Mouse (Mus musculus) lung, adult 2 months (tissue): ENCODE results near the gene Ptpn4. TPM values are rescaled to one million over a fixed set of nuclear protein-coding genes. Genes with fewer than 3 reads are reported as not detected.

Experiments
- DNase-seq: peaks from one replicate; pipeline ENCODE4 v3.0.0; 2022
- H3K4me1 ChIP-seq: fragments of 200-500 bp; 2 replicates; pipeline ENCODE4 v1.6.1; 2011; ENCODE audit warnings: low read length; ENCODE audit not compliant: control insufficient read depth, insufficient read depth
- H3K4me3 ChIP-seq: fragments of 200-500 bp; replicated peaks from 2 replicates; pipeline ENCODE3; 2011; ENCODE audit warnings: low read depth, mild to moderate bottlenecking, control low read depth, low read length; ENCODE audit errors: extremely low read depth
- CTCF ChIP-seq: fragments of 200-500 bp; IDR thresholded peaks from 2 replicates; pipeline ENCODE4 v1.5.1; 2011; ENCODE audit warnings: mild to moderate bottlenecking, low read length, control low read depth; ENCODE audit not compliant: insufficient read depth
- POLR2A ChIP-seq: fragments of 200-500 bp; IDR thresholded peaks from 2 replicates; pipeline ENCODE4 v1.6.1; 2011; ENCODE audit warnings: low read depth, mild to moderate bottlenecking, control low read depth, low read length, borderline replicate concordance; ENCODE audit errors: extremely low read depth
- WGBS: fragments of 180-500 bp; shearing (Covaris S2); methylation state at CpG from one replicate; pipeline ENCODE4 v1.1.7; 2018; 5-methylcytosine and 5-hydroxymethylcytosine counted together
- polyA plus RNA-seq: library from polyadenylated mRNA; depleted of rRNA; stranded (reverse); fragments of >200 nt; gene quantifications from 2 replicates; pipeline ENCODE4 v1.2.3, GENCODE M21; 2012

Gene Ptpn4
- polyA plus RNA-seq, 1 experiment: 4.2 TPM

DNA sequence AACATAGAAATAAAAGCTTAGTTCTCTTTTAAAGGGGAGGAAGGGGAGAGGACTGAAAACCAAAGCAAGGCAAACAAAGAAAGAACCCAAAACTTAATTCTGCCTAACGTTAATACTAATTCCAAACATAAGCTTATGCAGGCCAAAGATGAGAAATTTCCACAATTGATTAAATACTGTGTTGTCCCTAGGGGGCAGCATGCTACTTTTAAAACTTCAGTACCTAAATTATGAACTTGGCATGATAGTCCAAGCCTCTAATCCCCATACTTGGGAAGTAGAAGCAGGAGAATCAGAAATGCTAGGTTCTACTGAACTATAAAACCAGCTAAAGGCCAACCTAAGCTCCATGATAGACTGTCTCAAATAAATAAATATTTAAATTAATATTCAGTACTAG lies 18.7 kb downstream of the Ptpn4 start:
- no peaks in the 10 kb centered on the region for H3K4me1 ChIP-seq
- no peak overlapping the region for H3K4me3 ChIP-seq
- 27% methylated on average over 1 of the region's 1 CpGs for WGBS
- DNase-seq: no peak
- TF ChIP-seq POLR2A (no peak), CTCF (peak; percentile 19; the same call in 1 of the 2 replicates)

DNA sequence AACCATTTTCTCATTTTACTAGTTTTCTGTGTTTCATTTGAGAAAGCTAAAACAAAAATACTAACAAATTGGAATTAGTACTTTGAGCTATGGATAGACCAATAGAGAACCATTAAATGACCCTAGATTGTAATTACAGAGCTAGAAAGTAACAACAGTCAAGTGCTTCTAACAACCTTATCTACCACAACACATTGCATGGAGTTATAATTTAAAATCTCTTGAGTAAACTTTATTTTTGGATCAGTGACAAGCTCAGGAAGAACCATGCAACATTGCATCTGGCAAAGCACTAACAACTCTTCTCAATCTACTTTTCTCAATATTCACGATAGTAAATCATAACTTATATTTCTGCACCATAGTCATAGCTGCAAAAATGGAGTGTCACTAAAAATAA lies 29.7 kb downstream of the Ptpn4 start:
- no peak for DNase-seq

DNA sequence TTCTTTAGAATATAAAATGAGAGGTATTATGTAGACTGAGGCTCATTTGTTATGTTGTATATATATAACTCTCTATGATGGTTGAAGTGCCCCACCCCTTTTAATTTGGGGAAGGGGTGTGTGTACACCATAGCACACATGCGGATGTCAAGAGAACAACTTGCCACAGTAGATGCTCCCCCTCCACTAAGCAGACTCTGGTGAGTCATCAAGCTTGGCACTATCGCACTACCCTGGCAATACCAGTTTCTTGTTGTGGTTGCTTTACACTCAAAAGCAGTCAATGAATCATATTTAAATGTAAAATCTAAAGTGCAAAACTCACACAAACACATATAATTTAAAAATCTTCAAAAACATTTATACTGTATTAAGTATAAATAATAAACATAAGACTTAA lies 31.4 kb downstream of the Ptpn4 start:
- H3K4me1 ChIP-seq: no peaks in the 10 kb centered on the region; the same call in 1 of the 2 replicates
- 76% methylated on average over 2 of the region's 2 CpGs for WGBS
- H3K4me3 ChIP-seq: no peak overlapping the region
- no peak for TF ChIP-seq CTCF
- no peak for TF ChIP-seq POLR2A
- no peak for DNase-seq

More for the DNA sequence above, 29.7 kb downstream of the Ptpn4 start:
- H3K4me3 ChIP-seq: no peak overlapping the region
- no peaks in the 10 kb centered on the region; the same call in 1 of the 2 replicates for H3K4me1 ChIP-seq
- WGBS: 56% methylated on average over 1 of the region's 1 CpGs
- TF ChIP-seq POLR2A (no peak), CTCF (no peak)

DNA sequence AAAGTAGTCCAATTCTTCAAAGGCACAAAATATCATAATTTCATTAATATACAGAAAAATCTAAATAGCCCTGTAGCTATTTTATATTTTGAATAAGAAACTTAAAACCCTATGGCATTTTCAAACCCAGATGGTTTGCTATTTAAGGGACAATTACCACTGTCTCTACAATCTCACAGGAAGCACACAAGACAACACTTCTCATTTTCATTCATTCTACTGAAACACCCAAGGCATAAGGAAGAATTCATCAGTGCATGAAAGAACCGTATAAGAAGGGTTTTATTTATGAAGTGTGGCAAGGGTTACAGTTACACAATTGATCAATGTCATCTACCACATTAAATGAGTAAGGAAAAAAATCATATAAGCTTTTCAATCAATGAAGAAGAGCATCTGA lies 32.8 kb downstream of the Ptpn4 start:
- Histone ChIP-seq H3K4me3 (no peak overlapping the region), H3K4me1 (no peaks in the 10 kb centered on the region; the same call in 1 of the 2 replicates)
- TF ChIP-seq CTCF (no peak), POLR2A (no peak)
- 26% methylated on average over 1 of the region's 1 CpGs for WGBS
- DNase-seq: no peak

DNA sequence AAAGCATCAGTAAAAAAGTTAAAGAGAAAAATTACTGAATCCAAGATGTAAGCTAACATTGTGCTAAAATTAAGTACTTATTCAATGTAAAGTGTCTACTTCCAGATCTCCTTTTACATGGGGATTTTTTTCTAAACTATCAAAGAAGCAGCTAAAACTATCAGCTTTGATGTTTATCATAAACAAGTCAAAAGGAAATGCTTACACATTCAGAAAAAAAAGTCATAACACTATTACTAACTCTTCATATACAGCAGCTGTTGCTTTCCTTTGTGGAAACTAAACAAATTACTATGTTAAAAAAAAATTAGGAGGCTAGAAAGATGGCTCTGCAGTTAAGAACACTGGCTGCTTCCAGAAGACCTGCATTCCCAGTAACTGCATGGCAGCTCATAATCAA lies 42.2 kb downstream of the Ptpn4 start:
- Histone ChIP-seq H3K4me3 (no peak overlapping the region), H3K4me1 (peaks cover 4% of the 10 kb centered on the region; the same call in 1 of the 2 replicates)
- DNase-seq: no peak
- no peak for TF ChIP-seq CTCF
- no peak for TF ChIP-seq POLR2A

DNA sequence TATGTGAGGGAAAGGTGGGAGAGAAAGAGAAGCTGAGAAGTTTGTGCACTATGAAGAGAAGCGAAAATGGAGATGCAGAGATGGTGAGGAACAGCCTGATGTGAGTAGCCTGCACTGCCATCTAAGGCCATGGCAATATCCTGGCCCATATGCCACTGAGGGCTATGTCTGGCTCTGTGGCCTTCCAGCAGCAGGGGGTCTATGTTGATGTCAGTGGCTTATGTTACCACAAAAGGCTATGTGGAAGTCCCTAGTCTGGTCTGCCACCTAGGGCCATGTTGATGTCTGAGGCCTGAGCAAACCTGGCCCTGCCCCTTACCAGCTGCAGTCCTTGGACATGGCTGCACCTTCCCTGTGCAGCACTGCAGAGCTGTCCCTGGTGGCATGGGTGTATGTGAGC lies 43.1 kb downstream of the Ptpn4 start:
- Histone ChIP-seq H3K4me3 (no peak overlapping the region), H3K4me1 (peaks cover 4% of the 10 kb centered on the region; the same call in 1 of the 2 replicates)
- 95% methylated on average over 1 of the region's 1 CpGs for WGBS
- DNase-seq: no peak
- TF ChIP-seq CTCF: no peak

DNA sequence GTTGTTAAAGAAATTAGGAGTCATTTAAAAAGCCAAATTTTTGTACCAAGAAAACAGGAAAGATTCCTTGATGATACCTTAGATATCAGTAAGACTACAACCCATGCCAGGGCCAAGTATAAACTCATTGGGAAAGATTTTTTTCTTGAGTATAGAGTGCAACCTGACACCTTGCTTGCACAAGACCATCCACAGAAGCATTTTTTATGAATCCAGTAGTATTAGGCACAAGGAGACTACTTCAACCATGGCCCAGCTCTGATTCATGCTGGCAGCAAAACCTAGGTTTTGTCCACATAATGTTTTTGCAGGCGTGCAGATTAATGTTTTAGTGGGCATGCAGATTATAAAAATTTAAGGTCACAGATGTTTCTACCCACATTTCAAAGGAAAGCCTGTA lies 46.8 kb downstream of the Ptpn4 start:
- DNase-seq: no peak
- H3K4me3 ChIP-seq: no peak overlapping the region
- WGBS: 52% methylated on average over 1 of the region's 1 CpGs
- TF ChIP-seq POLR2A: no peak
- no peak for TF ChIP-seq CTCF
- no peaks in the 10 kb centered on the region for H3K4me1 ChIP-seq

DNA sequence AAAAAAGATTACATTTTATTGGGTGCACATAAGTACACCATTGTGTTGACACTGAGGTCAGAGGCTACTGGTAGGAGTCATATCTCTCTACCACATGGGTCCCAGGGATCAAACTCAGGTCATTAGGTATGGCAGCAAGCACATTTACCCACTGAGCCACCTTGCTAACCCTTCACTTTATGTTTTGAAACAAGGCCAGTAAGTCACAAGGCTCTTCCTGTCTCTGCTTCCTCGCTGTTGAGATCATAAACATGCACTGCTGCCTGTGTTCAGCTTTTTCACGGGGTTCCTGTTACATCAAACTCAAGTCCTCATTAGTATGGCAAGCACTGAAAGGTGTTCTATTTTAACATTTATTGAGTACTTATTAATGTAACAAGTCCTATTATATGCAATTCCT lies 61.5 kb downstream of the Ptpn4 start:
- WGBS: 40% methylated on average over 2 of the region's 2 CpGs
- Histone ChIP-seq H3K4me3 (no peak overlapping the region), H3K4me1 (no peaks in the 10 kb centered on the region)
- TF ChIP-seq POLR2A (no peak), CTCF (no peak)
- DNase-seq: no peak

DNA sequence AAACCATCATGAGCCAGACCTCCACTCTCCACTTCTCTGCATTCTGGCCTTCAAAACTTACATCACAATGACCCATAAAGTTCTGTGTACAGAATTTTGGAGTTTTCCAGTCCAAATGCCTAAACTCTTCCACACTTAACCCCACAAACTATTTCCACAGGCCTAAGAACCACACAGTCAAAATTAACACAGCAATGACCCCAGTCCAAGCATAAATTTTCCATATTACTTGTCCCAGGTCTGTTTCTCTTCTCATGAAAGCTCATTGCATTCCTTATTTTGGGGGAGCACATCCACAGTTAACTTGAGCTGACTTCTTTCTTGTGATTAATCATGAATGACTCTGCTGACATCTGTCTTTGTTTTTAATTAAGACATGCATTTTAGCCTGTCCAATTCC lies 101.7 kb downstream of the Ptpn4 start:
- TF ChIP-seq POLR2A: no peak
- TF ChIP-seq CTCF: no peak
- no peak for DNase-seq
- Histone ChIP-seq H3K4me1 (no peaks in the 10 kb centered on the region), H3K4me3 (no peak overlapping the region)

DNA sequence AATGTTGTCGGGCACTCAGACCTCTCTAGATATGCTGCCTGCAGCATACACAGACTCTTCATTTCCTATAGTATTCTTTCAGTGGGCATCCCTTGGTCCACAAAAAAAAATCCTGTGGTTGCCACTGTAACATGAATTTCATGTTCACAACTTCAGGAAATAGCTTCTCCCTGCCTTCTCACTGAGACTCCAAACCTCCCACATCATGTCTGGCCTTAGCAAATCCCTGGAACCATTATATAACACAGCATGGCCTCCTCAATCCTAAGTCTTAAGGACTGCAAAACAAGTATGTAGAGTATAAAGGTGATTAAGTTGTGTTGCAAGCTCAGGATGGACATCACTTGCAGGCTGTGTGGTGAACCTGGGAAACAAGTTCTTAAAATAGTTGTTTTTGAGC lies 102.6 kb downstream of the Ptpn4 start:
- Histone ChIP-seq H3K4me1 (no peaks in the 10 kb centered on the region), H3K4me3 (no peak overlapping the region)
- DNase-seq: no peak
- 91% methylated on average over 1 of the region's 1 CpGs for WGBS
- TF ChIP-seq POLR2A: no peak
- no peak for TF ChIP-seq CTCF

DNA sequence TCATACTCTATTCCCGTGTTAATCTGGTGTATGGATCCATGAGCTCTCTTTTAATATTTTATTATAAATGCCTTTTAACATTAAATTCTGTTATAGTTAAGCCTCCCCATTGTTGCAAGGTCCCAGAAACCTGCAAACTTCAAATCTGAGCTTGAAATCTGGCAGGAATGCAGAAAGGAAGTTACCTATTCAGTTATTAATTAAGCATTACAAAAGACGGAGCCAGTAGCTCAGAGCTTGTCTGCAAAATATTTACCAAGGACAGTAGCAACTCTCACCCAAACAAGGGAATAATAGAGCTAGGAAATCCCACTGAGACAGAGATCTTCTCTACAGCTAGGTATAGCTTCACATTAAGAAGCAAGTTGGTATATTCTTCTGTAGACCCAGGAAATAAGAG lies 106.2 kb downstream of the Ptpn4 start:
- no peak for TF ChIP-seq POLR2A
- TF ChIP-seq CTCF: no peak
- DNase-seq: no peak
- H3K4me1 ChIP-seq: no peaks in the 10 kb centered on the region
- WGBS: 82% methylated on average over 2 of the region's 2 CpGs
- no peak overlapping the region for H3K4me3 ChIP-seq
